Mouse (Mus musculus): ENCODE measurements around the gene Slc36a2. TPM values are rescaled to one million over a fixed set of nuclear protein-coding genes. Genes with fewer than 3 reads are reported as not detected.

Gene Slc36a2
- polyA plus RNA-seq, 1 experiment: 90.6 TPM

DNA sequence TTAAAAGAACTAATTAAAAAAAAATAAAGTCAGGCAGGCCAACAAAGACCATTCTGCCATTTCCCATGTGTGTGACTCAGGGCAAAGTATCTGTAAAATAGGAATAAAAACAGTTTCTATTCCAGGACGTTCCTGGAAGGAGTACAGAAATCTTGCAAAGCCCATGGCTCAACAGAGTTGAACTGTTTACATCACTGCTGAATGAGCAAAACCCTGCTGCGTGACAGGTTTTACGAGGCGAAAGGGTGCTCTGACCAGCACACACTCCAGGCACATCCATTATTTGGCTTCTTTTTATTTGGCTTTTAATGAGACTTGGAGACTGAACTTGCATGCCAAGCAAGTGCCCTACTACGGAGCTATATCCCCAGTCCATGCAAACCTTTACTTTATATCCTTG, 40.9 kb downstream of the Slc36a2 start:
- TF ChIP-seq CTCF (IDR thresholded peaks at IDR 0.05; ENCODE audit: insufficient read depth, low read length): no peak
- no peak for TF ChIP-seq POLR2A (IDR thresholded peaks at IDR 0.05; ENCODE audit: borderline replicate concordance, extremely low read depth, low read depth, low read length)
- no peaks in the 10 kb centered on the region for H3K4me1 ChIP-seq (ENCODE audit: control insufficient read depth, insufficient read depth, low read length)
- WGBS: 66% methylated on average over 5 of the region's 5 CpGs
- no peak overlapping the region for H3K4me3 ChIP-seq (replicated peaks; ENCODE audit: extremely low read depth, low read depth, low read length)
- DNase-seq: no peak

DNA sequence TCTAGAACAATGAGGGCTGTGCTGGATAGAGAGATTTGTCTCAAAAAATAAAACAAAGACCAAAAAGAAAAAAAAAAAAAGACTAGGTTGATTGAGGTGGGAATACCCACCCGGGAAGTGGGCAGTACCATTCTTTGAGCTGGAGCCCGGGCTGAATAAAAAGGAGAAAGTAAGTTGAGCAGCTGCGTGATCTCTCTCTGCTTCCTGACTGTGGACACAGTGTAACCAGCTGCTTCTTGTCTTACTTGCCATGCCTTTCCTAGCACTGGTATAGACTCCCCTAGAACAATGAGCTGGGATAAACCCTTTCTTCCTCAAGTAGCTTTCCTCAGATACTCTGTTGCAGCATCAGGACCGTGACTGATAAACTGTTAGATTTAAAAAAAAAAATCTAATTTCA, 43.4 kb downstream of the Slc36a2 start:
- Histone ChIP-seq H3K4me1 (ENCODE audit: control insufficient read depth, insufficient read depth, low read length) (no peaks in the 10 kb centered on the region), H3K4me3 (replicated peaks; ENCODE audit: extremely low read depth, low read depth, low read length) (no peak overlapping the region)
- DNase-seq: no peak
- TF ChIP-seq CTCF (IDR thresholded peaks at IDR 0.05; ENCODE audit: insufficient read depth, low read length): no peak
- no peak for TF ChIP-seq POLR2A (IDR thresholded peaks at IDR 0.05; ENCODE audit: borderline replicate concordance, extremely low read depth, low read depth, low read length)
- 70% methylated on average over 4 of the region's 4 CpGs for WGBS

DNA sequence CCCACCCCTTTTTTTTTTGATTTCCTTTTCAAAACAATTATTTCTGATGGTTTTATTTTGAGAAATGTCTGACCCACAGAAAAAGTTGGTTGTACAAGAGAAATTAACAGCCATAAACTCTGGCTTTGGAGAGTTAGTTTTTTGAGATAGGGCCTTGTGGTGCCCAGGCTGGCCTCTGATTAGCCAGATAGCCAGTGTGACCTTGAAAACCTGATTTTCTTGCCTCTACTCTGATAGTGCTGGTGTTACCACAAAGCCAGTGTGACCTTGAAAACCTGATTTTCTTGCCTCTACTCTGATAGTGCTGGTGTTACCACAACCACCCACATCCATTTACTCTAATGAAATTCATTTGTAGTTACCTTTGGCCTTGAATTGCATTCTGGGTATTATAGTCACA, 47.2 kb downstream of the Slc36a2 start:
- no peak for DNase-seq
- Histone ChIP-seq H3K4me1 (ENCODE audit: control insufficient read depth, insufficient read depth, low read length) (no peaks in the 10 kb centered on the region), H3K4me3 (replicated peaks; ENCODE audit: extremely low read depth, low read depth, low read length) (no peak overlapping the region)
- no peak for TF ChIP-seq CTCF (IDR thresholded peaks at IDR 0.05; ENCODE audit: insufficient read depth, low read length)
- no peak for TF ChIP-seq POLR2A (IDR thresholded peaks at IDR 0.05; ENCODE audit: borderline replicate concordance, extremely low read depth, low read depth, low read length)

DNA sequence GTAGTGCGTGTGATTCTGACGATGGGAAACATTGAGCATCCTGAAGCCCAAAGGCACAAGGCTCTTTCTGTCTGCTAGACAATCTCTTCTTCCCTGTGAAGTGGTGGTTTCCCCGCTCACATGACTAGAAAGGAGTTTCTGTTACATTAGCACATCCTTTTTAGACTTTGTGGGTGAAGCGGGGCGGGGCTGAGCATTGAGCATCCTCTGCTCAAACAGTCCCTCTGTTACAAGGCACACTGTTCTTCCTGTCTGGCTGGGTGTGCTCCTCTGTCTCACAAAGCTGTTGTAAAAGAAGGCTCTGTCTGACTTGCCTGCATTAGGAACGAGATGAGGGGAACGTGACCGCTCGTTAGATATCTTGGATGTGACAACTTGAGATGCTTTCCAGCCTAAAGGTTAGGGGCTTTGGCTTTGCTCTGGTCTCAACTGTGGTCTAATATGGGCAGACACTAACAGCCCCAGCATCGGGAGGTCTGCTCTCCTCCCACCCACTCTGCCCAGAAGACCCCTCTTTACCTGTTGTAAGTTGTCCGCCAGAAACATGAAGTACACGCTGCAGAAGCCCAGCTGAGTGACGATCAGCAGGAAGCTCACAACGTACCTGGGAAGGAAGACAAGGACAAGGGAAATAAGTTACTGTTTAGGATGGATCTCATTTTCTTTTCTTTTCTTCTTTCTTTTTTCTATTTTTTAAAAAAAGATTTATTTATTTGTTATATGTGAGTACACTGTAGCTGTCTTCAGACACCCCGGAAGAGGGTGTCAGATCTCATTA, 47.9 kb downstream of the Slc36a2 start:
- TF ChIP-seq CTCF (IDR thresholded peaks at IDR 0.05; ENCODE audit: insufficient read depth, low read length): no peak
- no peak for TF ChIP-seq POLR2A (IDR thresholded peaks at IDR 0.05; ENCODE audit: borderline replicate concordance, extremely low read depth, low read depth, low read length)
- H3K4me3 ChIP-seq (replicated peaks; ENCODE audit: extremely low read depth, low read depth, low read length): no peak overlapping the region
- WGBS: 69% methylated on average over 15 of the region's 15 CpGs
- H3K4me1 ChIP-seq (ENCODE audit: control insufficient read depth, insufficient read depth, low read length): no peaks in the 10 kb centered on the region
- no peak for DNase-seq

DNA sequence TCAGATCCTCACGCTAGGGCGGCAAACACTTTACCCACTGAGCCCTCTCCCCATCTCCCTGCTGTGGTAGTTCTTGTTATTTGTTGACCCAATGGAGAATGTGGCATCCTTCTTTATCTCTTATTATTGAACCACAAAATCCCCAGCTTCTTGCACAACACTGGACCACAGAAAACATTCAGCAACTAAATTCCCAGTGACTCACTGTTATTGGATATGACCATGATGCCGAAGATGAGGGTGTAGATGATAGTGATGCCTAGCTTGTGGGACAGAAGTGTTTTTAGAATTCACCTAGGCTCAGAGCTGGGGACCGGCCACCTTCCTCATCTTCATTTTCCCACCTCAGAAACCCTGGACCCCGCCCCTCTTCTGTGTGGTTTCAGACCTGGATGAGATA, 50.0 kb downstream of the Slc36a2 start:
- 86% methylated on average over 5 of the region's 5 CpGs for WGBS

DNA sequence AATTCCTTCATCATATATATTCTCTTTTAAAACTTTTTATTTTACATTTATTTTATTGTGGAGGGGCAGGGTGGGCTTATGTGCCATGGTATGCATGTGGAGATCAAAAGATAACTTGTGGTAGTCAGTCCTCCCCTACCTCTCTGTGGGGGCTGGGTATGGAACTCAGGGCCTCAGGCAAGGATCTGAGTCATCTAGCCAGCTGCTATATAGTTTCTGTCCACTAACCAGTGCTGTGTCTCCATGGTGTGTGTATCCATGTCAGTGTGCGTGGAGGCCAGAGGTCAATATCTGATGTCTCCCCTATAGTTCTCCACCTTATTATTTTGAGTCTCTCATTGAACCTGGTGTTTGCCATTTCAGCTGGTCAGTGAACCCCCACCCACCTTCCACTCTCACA, 50.5 kb downstream of the Slc36a2 start:
- TF ChIP-seq CTCF (IDR thresholded peaks at IDR 0.05; ENCODE audit: insufficient read depth, low read length): no peak
- TF ChIP-seq POLR2A (IDR thresholded peaks at IDR 0.05; ENCODE audit: borderline replicate concordance, extremely low read depth, low read depth, low read length): no peak
- Histone ChIP-seq H3K4me3 (replicated peaks; ENCODE audit: extremely low read depth, low read depth, low read length) (no peak overlapping the region), H3K4me1 (ENCODE audit: control insufficient read depth, insufficient read depth, low read length) (no peaks in the 10 kb centered on the region)
- WGBS: 92% methylated on average over 1 of the region's 1 CpGs
- no peak for DNase-seq

More for the DNA sequence above, 50.0 kb downstream of the Slc36a2 start:
- no peak for DNase-seq
- TF ChIP-seq POLR2A (IDR thresholded peaks at IDR 0.05; ENCODE audit: borderline replicate concordance, extremely low read depth, low read depth, low read length): no peak
- TF ChIP-seq CTCF (IDR thresholded peaks at IDR 0.05; ENCODE audit: insufficient read depth, low read length): no peak
- H3K4me3 ChIP-seq (replicated peaks; ENCODE audit: extremely low read depth, low read depth, low read length): no peak overlapping the region
- H3K4me1 ChIP-seq (ENCODE audit: control insufficient read depth, insufficient read depth, low read length): no peaks in the 10 kb centered on the region

DNA sequence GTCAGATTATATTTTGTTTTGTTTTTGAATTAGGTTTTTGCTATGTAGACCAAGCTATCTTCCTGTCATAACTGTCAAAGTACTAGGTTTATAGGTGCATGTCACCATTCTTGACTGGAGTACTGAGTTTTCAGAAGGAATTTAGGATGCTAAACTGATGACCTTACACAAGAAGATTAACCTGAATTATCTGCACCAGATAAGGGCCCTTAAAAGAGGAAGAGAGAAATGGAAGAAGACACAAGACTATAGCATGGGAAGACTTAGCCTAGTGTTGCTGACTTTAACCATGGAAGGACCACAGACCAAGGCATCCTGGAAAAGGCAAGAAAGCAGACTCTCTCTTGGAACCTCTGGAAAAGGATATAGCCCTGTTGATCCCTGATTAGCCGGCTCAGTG, 51.7 kb downstream of the Slc36a2 start:
- WGBS: 95% methylated on average over 1 of the region's 1 CpGs
- H3K4me1 ChIP-seq (ENCODE audit: control insufficient read depth, insufficient read depth, low read length): no peaks in the 10 kb centered on the region
- no peak overlapping the region for H3K4me3 ChIP-seq (replicated peaks; ENCODE audit: extremely low read depth, low read depth, low read length)
- DNase-seq: no peak
- TF ChIP-seq POLR2A (IDR thresholded peaks at IDR 0.05; ENCODE audit: borderline replicate concordance, extremely low read depth, low read depth, low read length): no peak
- TF ChIP-seq CTCF (IDR thresholded peaks at IDR 0.05; ENCODE audit: insufficient read depth, low read length): no peak

DNA sequence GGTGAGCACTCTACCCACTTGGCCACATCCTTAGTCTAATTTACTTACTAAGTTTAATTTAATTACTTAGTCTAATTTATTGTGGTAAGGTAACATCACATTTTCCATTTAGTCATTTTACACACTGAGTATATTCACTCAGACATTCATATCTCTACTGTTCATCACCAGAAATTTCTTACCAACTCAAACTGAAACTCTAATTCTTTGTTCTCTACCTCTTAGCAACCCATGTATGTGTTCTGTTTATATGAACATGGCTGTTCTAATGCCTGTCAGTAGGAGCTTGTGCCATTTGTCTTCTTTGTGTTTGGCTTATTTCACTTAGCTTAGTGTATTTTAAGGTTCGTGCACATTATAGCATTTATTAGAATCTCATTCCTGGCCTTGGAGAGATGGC, 52.9 kb downstream of the Slc36a2 start:
- Histone ChIP-seq H3K4me1 (ENCODE audit: control insufficient read depth, insufficient read depth, low read length) (no peaks in the 10 kb centered on the region), H3K4me3 (replicated peaks; ENCODE audit: extremely low read depth, low read depth, low read length) (no peak overlapping the region)
- TF ChIP-seq POLR2A (IDR thresholded peaks at IDR 0.05; ENCODE audit: borderline replicate concordance, extremely low read depth, low read depth, low read length): no peak
- TF ChIP-seq CTCF (IDR thresholded peaks at IDR 0.05; ENCODE audit: insufficient read depth, low read length): no peak
- no peak for DNase-seq
- WGBS: 40% methylated on average over 1 of the region's 1 CpGs

DNA sequence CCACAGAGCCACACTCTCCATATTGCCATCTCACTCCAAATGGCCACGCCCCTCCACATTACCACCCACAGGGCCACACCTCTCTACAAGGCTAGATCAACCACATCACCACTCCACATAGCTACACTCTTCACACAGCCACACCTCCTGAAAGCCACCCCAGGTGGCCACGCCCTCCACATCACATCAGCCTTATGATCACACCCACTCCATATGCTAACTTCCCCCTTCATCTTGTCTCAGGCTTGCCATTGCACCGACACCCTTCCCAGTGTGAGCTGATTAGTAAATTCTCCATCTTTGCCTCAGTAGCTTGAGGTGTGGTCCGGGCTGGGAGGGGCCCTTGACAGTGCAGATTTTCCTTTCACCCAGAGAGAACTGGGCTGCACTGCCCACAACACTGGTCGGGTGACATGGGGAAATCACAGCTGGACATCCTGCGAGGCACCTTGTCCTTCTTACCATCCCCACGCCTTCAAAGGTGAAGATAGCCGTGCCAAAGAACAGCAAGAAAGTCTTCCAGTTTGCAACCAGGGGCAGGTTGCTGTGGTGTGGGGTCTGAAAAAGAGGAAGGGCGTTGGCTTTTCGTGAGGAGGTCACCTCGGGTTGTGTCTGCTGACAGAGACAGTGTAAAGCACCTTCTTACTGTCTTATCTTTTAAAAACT, 53.7 kb downstream of the Slc36a2 start:
- no peak for DNase-seq
- H3K4me1 ChIP-seq (ENCODE audit: control insufficient read depth, insufficient read depth, low read length): no peaks in the 10 kb centered on the region
- no peak overlapping the region for H3K4me3 ChIP-seq (replicated peaks; ENCODE audit: extremely low read depth, low read depth, low read length)
- WGBS: 73% methylated on average over 11 of the region's 11 CpGs
- TF ChIP-seq POLR2A (IDR thresholded peaks at IDR 0.05; ENCODE audit: borderline replicate concordance, extremely low read depth, low read depth, low read length): no peak
- no peak for TF ChIP-seq CTCF (IDR thresholded peaks at IDR 0.05; ENCODE audit: insufficient read depth, low read length)

DNA sequence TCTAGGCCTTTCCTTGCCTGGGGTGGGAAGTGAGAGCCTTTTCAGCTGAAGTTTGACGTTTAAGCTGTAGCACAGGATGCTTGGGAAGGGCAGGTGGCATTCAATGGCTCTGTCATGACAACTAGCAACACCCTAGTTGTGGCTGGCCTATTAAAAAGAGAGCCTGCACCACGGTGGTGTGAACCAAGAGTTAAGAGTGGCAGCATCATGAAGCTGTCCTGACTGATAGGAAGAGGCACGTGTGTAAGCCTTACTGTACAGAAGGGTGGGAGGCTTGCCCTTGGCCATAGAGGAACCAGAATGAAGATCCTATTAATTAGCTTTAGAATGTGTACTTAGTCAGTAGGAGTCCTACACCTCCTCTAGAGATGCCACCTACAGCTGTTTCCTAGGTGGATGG, 56.5 kb downstream of the Slc36a2 start:
- TF ChIP-seq CTCF (IDR thresholded peaks at IDR 0.05; ENCODE audit: insufficient read depth, low read length) (no peak), POLR2A (IDR thresholded peaks at IDR 0.05; ENCODE audit: borderline replicate concordance, extremely low read depth, low read depth, low read length) (no peak)
- Histone ChIP-seq H3K4me1 (ENCODE audit: control insufficient read depth, insufficient read depth, low read length) (no peaks in the 10 kb centered on the region), H3K4me3 (replicated peaks; ENCODE audit: extremely low read depth, low read depth, low read length) (no peak overlapping the region)
- DNase-seq: no peak
- WGBS: 63% methylated on average over 3 of the region's 3 CpGs

All from lung, adult 2 months (tissue).